Mouse (Mus musculus): Measurements from ENCODE around the gene Atp6v1a.

DNA sequence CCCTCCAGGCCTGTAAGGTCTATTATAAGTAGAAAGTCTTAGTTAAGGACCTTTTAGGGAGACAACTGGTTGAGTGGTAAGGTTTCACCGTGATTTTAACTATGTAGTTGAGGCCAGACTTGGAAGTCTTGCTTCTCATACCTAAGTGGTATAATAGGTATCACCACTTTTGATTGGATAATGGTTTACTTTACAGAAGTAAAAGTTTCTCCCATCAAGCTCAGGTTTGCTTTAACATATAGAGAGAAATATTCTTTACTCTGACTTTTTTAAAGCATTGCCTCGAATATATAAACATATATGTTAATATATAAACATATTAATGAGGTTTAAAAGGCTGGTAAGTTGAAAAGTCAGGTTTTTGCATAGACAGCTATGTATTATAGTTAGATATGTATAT, 24.3 kb upstream of the Atp6v1a start:
- TF ChIP-seq CTCF (conservative IDR thresholded peaks at IDR 0.05; ENCODE audit: insufficient read depth, insufficient read length, low read depth, low read length) = no peak
- no peak for TF ChIP-seq POLR2A (IDR thresholded peaks at IDR 0.05; ENCODE audit: low read depth, low read length)
